Mouse (Mus musculus) layer of hippocampus, adult 11-12 months (tissue): Measurements from ENCODE around the gene Shmt1.

Experiments used
- DNase-seq: peaks from one replicate; pipeline ENCODE4 v3.0.0; 2022; ENCODE audit warnings: low spot score

The Shmt1 gene

GRCm38 (mm10) chr11:60796342-60796741 is 15.2 kb downstream of the Shmt1 start:
- no peak for DNase-seq

GRCm38 (mm10) chr11:60790472-60790871 is 21.0 kb downstream of the Shmt1 start:
- no peak for DNase-seq

GRCm38 (mm10) chr11:60787595-60787994 is 23.9 kb downstream of the Shmt1 start:
- no peak for DNase-seq

GRCm38 (mm10) chr11:60784179-60784922 is 27.2 kb downstream of the Shmt1 start:
- DNase-seq = no peak

- DNase-seq = no peak
These were observed 31.8 kb downstream of the Shmt1 start for GRCm38 (mm10) chr11:60779673-60780189.

GRCm38 (mm10) chr11:60777801-60778370 is 33.6 kb downstream of the Shmt1 start:
- no peak for DNase-seq

- peak; percentile 88 for DNase-seq
These were observed 34.4 kb downstream of the Shmt1 start, which contains the start of the genes Top3a and Smcr8 for GRCm38 (mm10) chr11:60776829-60777740. TSS of gene Top3a (minus strand) at chr11:60777365. TSS of gene Smcr8 (plus strand) at chr11:60777524.

GRCm38 (mm10) chr11:60776107-60776828 is 35.2 kb downstream of the Shmt1 start:
- no peak for DNase-seq

- DNase-seq = no peak
These were observed 35.9 kb downstream of the Shmt1 start for GRCm38 (mm10) chr11:60775578-60775977.

GRCm38 (mm10) chr11:60774841-60775240 is 36.7 kb downstream of the Shmt1 start:
- no peak for DNase-seq

- DNase-seq = no peak
These were observed 37.3 kb downstream of the Shmt1 start for GRCm38 (mm10) chr11:60774158-60774689.

GRCm38 (mm10) chr11:60772161-60772560 is 39.4 kb downstream of the Shmt1 start:
- no peak for DNase-seq

- DNase-seq = no peak
These were observed 40.7 kb downstream of the Shmt1 start for GRCm38 (mm10) chr11:60770776-60771175.

- no peak for DNase-seq
These were observed 42.2 kb downstream of the Shmt1 start for GRCm38 (mm10) chr11:60769322-60769721.

GRCm38 (mm10) chr11:60766969-60767368 is 44.5 kb downstream of the Shmt1 start:
- DNase-seq = no peak

- DNase-seq = no peak
These were observed 49.8 kb downstream of the Shmt1 start for GRCm38 (mm10) chr11:60761681-60762080.

GRCm38 (mm10) chr11:60755570-60755969 is 55.9 kb downstream of the Shmt1 start:
- no peak for DNase-seq

- DNase-seq = no peak
These were observed 71.2 kb downstream of the Shmt1 start for GRCm38 (mm10) chr11:60740321-60740720.
